Comparison of ENCODE assay signal across 20 mouse cellular contexts in genomic region chr17:27315428-27315827, GRCm38 (mm10).
"Had no signal": no experiment of that assay in that cellular context is flagged by ENCODE, and none has a peak within 500 bp of the region (broad histone marks: within the 10 kb centered on the region; RNA-seq: fewer than 3 reads in every experiment).

No protein-coding gene starts in this region.

- H3K4me2 ChIP-seq: liver, embryonic 13.5 days; midbrain, embryonic 12.5 days; neural tube, embryonic 13.5 days; stomach, embryonic 15.5 days had no signal

- H3K27ac ChIP-seq: kidney, postnatal 0 days; layer of hippocampus, adult 2 months; left cerebral cortex, adult 2 months; liver, embryonic 13.5 days; midbrain, embryonic 12.5 days; neural tube, embryonic 13.5 days; stomach, embryonic 15.5 days had no signal

- H3K4me3 ChIP-seq: layer of hippocampus, adult 2 months; left cerebral cortex, adult 2 months; liver, embryonic 13.5 days; midbrain, embryonic 12.5 days; myocyte; neural tube, embryonic 13.5 days; stomach, embryonic 15.5 days had no signal

- H3K9ac ChIP-seq: liver, embryonic 13.5 days; midbrain, embryonic 12.5 days; neural tube, embryonic 13.5 days; stomach, embryonic 15.5 days had no signal

- ATAC-seq: midbrain, embryonic 16.5 days had no signal

- H3K36me3 ChIP-seq: liver, embryonic 13.5 days; midbrain, embryonic 12.5 days; neural tube, embryonic 13.5 days; stomach, embryonic 15.5 days had no signal

- H3K9me3 ChIP-seq: liver, embryonic 13.5 days; midbrain, embryonic 12.5 days; neural tube, embryonic 13.5 days; stomach, embryonic 15.5 days had no signal

- H3K27me3 ChIP-seq: neural tube, embryonic 13.5 days; stomach, embryonic 15.5 days had no signal

- DNase-seq: kidney, postnatal 25 days; layer of hippocampus, postnatal 36 days; liver, embryonic 13.5 days; lung, adult 2 months; lung, postnatal 14 days; lung, postnatal 4 days; retina, postnatal 1 day; right cerebral cortex, postnatal 25 days; spleen, adult 18-20 months; thymus, adult 2 months; thymus, postnatal 14 days; thymus, postnatal 4 days had no signal
